Mouse (Mus musculus): ENCODE measurements at regions not wholly inside any gene's neighbourhood (a gene's known extent, or its start where the extent isn't known, plus 50 kb on each side); places are given as distances from the start of the nearest gene placed in this dataset.

DNA sequence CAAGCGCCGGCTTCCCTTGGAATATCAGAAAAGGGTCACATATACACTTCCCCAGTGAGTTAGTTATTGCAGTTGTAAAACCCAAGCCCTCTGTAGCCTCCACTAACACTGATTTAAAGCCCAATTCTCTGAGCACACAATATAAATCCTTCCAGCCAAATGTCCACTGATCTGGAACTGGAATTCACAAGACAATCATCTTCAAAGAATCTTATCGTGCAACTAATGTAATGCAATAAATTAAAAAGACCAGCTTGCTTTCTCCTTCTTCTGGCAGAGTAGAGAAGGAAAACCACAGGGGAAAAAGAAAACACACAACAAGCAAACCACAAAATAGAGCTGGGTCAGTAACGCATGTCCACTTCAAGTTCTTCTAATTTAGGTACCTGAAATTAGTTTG, 191.0 kb upstream of the Gm10306 start:
- H3K36me3 ChIP-seq (ENCODE audit: control insufficient read depth, insufficient read depth, low read length), result no peaks in the 10 kb centered on the region
- 92% methylated on average over 4 of the region's 4 CpGs for WGBS
- no peak overlapping the region for H3K4me3 ChIP-seq (ENCODE audit: control insufficient read depth in 1 of 2, insufficient read depth in 1 of 2, low read depth in 1 of 2, low read length in 2 of 2)
- no peak for ATAC-seq (ENCODE audit: insufficient number of reproducible peaks, insufficient read depth, low FRiP score, low read depth)
- no peaks in the 10 kb centered on the region for H3K27me3 ChIP-seq (ENCODE audit: control insufficient read depth, insufficient read depth, low read length)
- no peak overlapping the region for H3K27ac ChIP-seq (replicated peaks in 1 of 2; ENCODE audit: control insufficient read depth in 1 of 2, insufficient read depth in 1 of 2, low read depth in 2 of 2, low read length in 2 of 2)
- H3K9me3 ChIP-seq (ENCODE audit: control insufficient read depth, low read length), result no peaks in the 10 kb centered on the region
- no peaks in the 10 kb centered on the region for H3K4me1 ChIP-seq (ENCODE audit: control insufficient read depth in 2 of 2, insufficient read depth in 2 of 2, low read length in 2 of 2)
- no peak overlapping the region for H3K9ac ChIP-seq (ENCODE audit: low read length)
- no peak overlapping the region for H3K4me2 ChIP-seq (ENCODE audit: low read length)

DNA sequence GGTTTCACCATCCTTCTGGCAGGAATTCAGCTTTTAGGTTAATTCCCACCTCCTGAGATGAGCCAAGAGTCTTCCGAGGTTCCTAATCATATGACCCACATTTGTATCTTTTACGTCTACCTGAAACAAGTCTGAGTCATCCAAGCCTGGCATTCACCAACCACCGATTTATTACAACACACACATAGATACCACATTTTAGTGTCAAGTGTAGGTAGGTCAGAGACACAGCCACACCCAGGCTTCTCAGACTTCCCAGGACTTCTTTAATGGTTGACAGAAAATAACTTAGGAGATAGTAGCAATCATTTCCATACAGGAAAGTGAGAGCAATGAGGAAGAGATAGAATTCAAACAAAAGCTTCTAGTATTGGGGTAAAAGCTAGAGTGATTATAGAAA, 189.2 kb upstream of the Gm10306 start:
- no peak for ATAC-seq (ENCODE audit: insufficient number of reproducible peaks, insufficient read depth, low FRiP score, low read depth)
- Histone ChIP-seq H3K36me3 (ENCODE audit: control insufficient read depth, insufficient read depth, low read length) (no peaks in the 10 kb centered on the region), H3K9me3 (ENCODE audit: control insufficient read depth, low read length) (no peaks in the 10 kb centered on the region), H3K4me2 (ENCODE audit: low read length) (no peak overlapping the region), H3K27me3 (ENCODE audit: control insufficient read depth, insufficient read depth, low read length) (no peaks in the 10 kb centered on the region), H3K4me3 (ENCODE audit: control insufficient read depth in 1 of 2, insufficient read depth in 1 of 2, low read depth in 1 of 2, low read length in 2 of 2) (no peak overlapping the region), H3K27ac (replicated peaks in 1 of 2; ENCODE audit: control insufficient read depth in 1 of 2, insufficient read depth in 1 of 2, low read depth in 2 of 2, low read length in 2 of 2) (no peak overlapping the region), H3K9ac (ENCODE audit: low read length) (no peak overlapping the region), H3K4me1 (ENCODE audit: control insufficient read depth in 2 of 2, insufficient read depth in 2 of 2, low read length in 2 of 2) (no peaks in the 10 kb centered on the region)
- WGBS, result 84% methylated on average over 3 of the region's 3 CpGs

DNA sequence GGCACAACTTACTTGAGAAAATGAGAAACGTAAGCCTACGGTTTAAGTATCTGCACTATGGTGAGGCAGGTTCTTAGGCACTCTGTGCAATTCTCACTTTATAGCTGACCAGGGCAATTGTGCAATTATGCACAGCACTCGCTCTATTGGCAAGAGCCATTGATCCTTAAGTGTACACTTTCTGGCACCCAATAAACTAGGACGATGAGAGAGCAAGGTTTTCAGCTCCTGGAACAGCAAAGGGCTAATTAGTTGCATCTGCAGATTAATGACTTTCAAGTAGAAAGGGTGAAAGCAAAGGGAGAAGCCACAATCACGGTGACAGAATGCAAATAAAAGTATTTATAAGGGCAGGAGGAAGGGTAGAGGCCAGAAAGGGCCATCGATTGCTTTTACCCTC, 185.4 kb upstream of the Gm10306 start:
- 71% methylated on average over 6 of the region's 6 CpGs for WGBS

DNA sequence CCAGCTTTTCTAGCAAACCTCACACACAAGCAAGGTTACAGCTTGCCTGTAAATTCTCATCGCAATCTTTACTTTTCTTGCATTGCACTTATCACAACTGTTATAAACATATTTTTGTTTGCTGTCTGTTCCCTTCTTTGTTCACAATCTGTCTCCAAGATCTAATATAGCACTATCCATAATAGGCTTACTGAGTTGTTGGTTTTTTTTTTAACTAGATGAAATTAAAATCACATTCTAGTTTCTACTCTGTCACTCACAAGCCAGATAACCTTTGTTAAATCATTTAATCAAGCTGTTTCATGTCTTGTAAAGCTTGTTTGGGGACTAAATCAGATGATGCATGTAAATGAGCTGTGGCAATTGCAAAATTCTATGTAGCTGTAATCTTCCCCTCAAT, 180.1 kb upstream of the Gm10306 start:
- H3K9me3 ChIP-seq (ENCODE audit: control insufficient read depth, low read length), result no peaks in the 10 kb centered on the region
- 85% methylated on average over 1 of the region's 1 CpGs for WGBS
- H3K27me3 ChIP-seq (ENCODE audit: control insufficient read depth, insufficient read depth, low read length), result no peaks in the 10 kb centered on the region
- H3K4me2 ChIP-seq (ENCODE audit: low read length), result no peak overlapping the region
- H3K36me3 ChIP-seq (ENCODE audit: control insufficient read depth, insufficient read depth, low read length), result no peaks in the 10 kb centered on the region
- H3K27ac ChIP-seq (replicated peaks in 1 of 2; ENCODE audit: control insufficient read depth in 1 of 2, insufficient read depth in 1 of 2, low read depth in 2 of 2, low read length in 2 of 2), result no peak overlapping the region
- no peak overlapping the region for H3K9ac ChIP-seq (ENCODE audit: low read length)
- no peaks in the 10 kb centered on the region for H3K4me1 ChIP-seq (ENCODE audit: control insufficient read depth in 2 of 2, insufficient read depth in 2 of 2, low read length in 2 of 2)
- ATAC-seq (ENCODE audit: insufficient number of reproducible peaks, insufficient read depth, low FRiP score, low read depth), result no peak
- no peak overlapping the region for H3K4me3 ChIP-seq (ENCODE audit: control insufficient read depth in 1 of 2, insufficient read depth in 1 of 2, low read depth in 1 of 2, low read length in 2 of 2)

More for the DNA sequence above, 185.4 kb upstream of the Gm10306 start:
- H3K27me3 ChIP-seq (ENCODE audit: control insufficient read depth, insufficient read depth, low read length), result no peaks in the 10 kb centered on the region
- H3K4me2 ChIP-seq (ENCODE audit: low read length), result no peak overlapping the region
- H3K9me3 ChIP-seq (ENCODE audit: control insufficient read depth, low read length), result no peaks in the 10 kb centered on the region
- no peak overlapping the region for H3K9ac ChIP-seq (ENCODE audit: low read length)
- H3K4me1 ChIP-seq (ENCODE audit: control insufficient read depth in 2 of 2, insufficient read depth in 2 of 2, low read length in 2 of 2), result no peaks in the 10 kb centered on the region
- no peaks in the 10 kb centered on the region for H3K36me3 ChIP-seq (ENCODE audit: control insufficient read depth, insufficient read depth, low read length)
- H3K27ac ChIP-seq (replicated peaks in 1 of 2; ENCODE audit: control insufficient read depth in 1 of 2, insufficient read depth in 1 of 2, low read depth in 2 of 2, low read length in 2 of 2), result no peak overlapping the region
- ATAC-seq (ENCODE audit: insufficient number of reproducible peaks, insufficient read depth, low FRiP score, low read depth), result no peak
- H3K4me3 ChIP-seq (ENCODE audit: control insufficient read depth in 1 of 2, insufficient read depth in 1 of 2, low read depth in 1 of 2, low read length in 2 of 2), result no peak overlapping the region

- Histone ChIP-seq H3K36me3 (ENCODE audit: control insufficient read depth, insufficient read depth, low read length) (no peaks in the 10 kb centered on the region), H3K4me2 (ENCODE audit: low read length) (no peak overlapping the region), H3K9ac (ENCODE audit: low read length) (no peak overlapping the region), H3K27me3 (ENCODE audit: control insufficient read depth, insufficient read depth, low read length) (no peaks in the 10 kb centered on the region), H3K27ac (replicated peaks in 1 of 2; ENCODE audit: control insufficient read depth in 1 of 2, insufficient read depth in 1 of 2, low read depth in 2 of 2, low read length in 2 of 2) (no peak overlapping the region), H3K9me3 (ENCODE audit: control insufficient read depth, low read length) (no peaks in the 10 kb centered on the region), H3K4me1 (ENCODE audit: control insufficient read depth in 2 of 2, insufficient read depth in 2 of 2, low read length in 2 of 2) (no peaks in the 10 kb centered on the region), H3K4me3 (ENCODE audit: control insufficient read depth in 1 of 2, insufficient read depth in 1 of 2, low read depth in 1 of 2, low read length in 2 of 2) (no peak overlapping the region)
- 40% methylated on average over 7 of the region's 7 CpGs for WGBS
- ATAC-seq (ENCODE audit: insufficient number of reproducible peaks, insufficient read depth, low FRiP score, low read depth), result no peak
These were observed 170.6 kb upstream of the Gm10306 start for GRCm38 (mm10) chr4:94385703-94386102.

DNA sequence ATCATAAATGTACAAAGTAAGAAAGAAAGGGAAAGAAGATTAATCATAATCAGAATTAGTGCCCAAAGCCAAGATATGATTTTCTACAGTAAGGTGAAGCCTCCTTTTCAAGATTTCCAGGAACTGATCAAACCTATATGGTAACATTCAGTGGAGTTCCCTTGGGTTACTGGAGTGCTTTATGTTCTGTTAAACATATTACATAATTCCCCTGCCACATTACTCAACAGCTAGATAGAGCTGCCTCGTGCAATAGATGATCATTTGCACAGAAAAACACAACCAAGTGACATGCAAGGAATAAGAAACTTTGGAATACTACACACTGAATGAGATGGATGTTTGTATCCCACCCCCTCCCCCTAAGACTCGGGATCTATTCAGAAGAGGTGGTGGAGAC, 168.0 kb upstream of the Gm10306 start:
- no peaks in the 10 kb centered on the region for H3K36me3 ChIP-seq (ENCODE audit: control insufficient read depth, insufficient read depth, low read length)
- no peaks in the 10 kb centered on the region for H3K27me3 ChIP-seq (ENCODE audit: control insufficient read depth, insufficient read depth, low read length)
- H3K9me3 ChIP-seq (ENCODE audit: control insufficient read depth, low read length), result no peaks in the 10 kb centered on the region
- no peak overlapping the region for H3K4me3 ChIP-seq (ENCODE audit: control insufficient read depth in 1 of 2, insufficient read depth in 1 of 2, low read depth in 1 of 2, low read length in 2 of 2)
- no peak overlapping the region for H3K4me2 ChIP-seq (ENCODE audit: low read length)
- WGBS, result 42% methylated on average over 2 of the region's 2 CpGs
- H3K27ac ChIP-seq (replicated peaks in 1 of 2; ENCODE audit: control insufficient read depth in 1 of 2, insufficient read depth in 1 of 2, low read depth in 2 of 2, low read length in 2 of 2), result no peak overlapping the region
- no peak overlapping the region for H3K9ac ChIP-seq (ENCODE audit: low read length)
- no peaks in the 10 kb centered on the region for H3K4me1 ChIP-seq (ENCODE audit: control insufficient read depth in 2 of 2, insufficient read depth in 2 of 2, low read length in 2 of 2)
- no peak for ATAC-seq (ENCODE audit: insufficient number of reproducible peaks, insufficient read depth, low FRiP score, low read depth)

DNA sequence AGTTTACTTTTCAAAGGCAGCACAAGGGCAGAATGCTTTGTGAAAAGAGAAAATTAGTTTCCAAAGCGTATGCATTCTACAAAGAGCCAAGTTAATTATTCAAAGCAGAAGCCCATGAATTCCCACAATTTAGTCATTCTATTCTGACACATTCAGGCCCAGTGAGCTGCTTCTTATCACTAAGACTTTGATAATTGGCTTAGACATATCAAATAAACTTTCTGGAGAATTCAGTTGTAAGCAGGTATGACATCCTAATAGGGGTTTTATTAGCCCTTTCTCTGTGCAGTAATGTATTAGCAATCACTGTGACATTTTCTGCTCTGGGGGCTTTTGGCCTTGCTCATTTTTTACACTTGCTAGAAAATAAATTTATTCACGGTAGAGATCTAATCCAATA, 161.9 kb upstream of the Gm10306 start:
- Histone ChIP-seq H3K36me3 (ENCODE audit: control insufficient read depth, insufficient read depth, low read length) (no peaks in the 10 kb centered on the region), H3K4me1 (ENCODE audit: control insufficient read depth in 2 of 2, insufficient read depth in 2 of 2, low read length in 2 of 2) (no peaks in the 10 kb centered on the region), H3K4me3 (ENCODE audit: control insufficient read depth in 1 of 2, insufficient read depth in 1 of 2, low read depth in 1 of 2, low read length in 2 of 2) (no peak overlapping the region), H3K27ac (replicated peaks in 1 of 2; ENCODE audit: control insufficient read depth in 1 of 2, insufficient read depth in 1 of 2, low read depth in 2 of 2, low read length in 2 of 2) (no peak overlapping the region), H3K27me3 (ENCODE audit: control insufficient read depth, insufficient read depth, low read length) (no peaks in the 10 kb centered on the region), H3K4me2 (ENCODE audit: low read length) (no peak overlapping the region), H3K9ac (ENCODE audit: low read length) (no peak overlapping the region), H3K9me3 (ENCODE audit: control insufficient read depth, low read length) (no peaks in the 10 kb centered on the region)
- 72% methylated on average over 2 of the region's 2 CpGs for WGBS
- ATAC-seq (ENCODE audit: insufficient number of reproducible peaks, insufficient read depth, low FRiP score, low read depth), result no peak

GRCm38 (mm10) chr4:94397284-94397683, 159.1 kb upstream of the Gm10306 start:
- Histone ChIP-seq H3K27me3 (ENCODE audit: control insufficient read depth, insufficient read depth, low read length) (no peaks in the 10 kb centered on the region), H3K4me1 (ENCODE audit: control insufficient read depth in 2 of 2, insufficient read depth in 2 of 2, low read length in 2 of 2) (no peaks in the 10 kb centered on the region), H3K9ac (ENCODE audit: low read length) (no peak overlapping the region), H3K4me2 (ENCODE audit: low read length) (no peak overlapping the region), H3K27ac (replicated peaks in 1 of 2; ENCODE audit: control insufficient read depth in 1 of 2, insufficient read depth in 1 of 2, low read depth in 2 of 2, low read length in 2 of 2) (no peak overlapping the region), H3K36me3 (ENCODE audit: control insufficient read depth, insufficient read depth, low read length) (no peaks in the 10 kb centered on the region), H3K4me3 (ENCODE audit: control insufficient read depth in 1 of 2, insufficient read depth in 1 of 2, low read depth in 1 of 2, low read length in 2 of 2) (no peak overlapping the region), H3K9me3 (ENCODE audit: control insufficient read depth, low read length) (no peaks in the 10 kb centered on the region)
- ATAC-seq (ENCODE audit: insufficient number of reproducible peaks, insufficient read depth, low FRiP score, low read depth), result no peak
- 44% methylated on average over 2 of the region's 2 CpGs for WGBS
